Mouse (Mus musculus): Measurements from ENCODE around the gene Olfr576.

Olfr576 gene

GRCm38 (mm10) chr7:102962360-102962759, at the start of gene Olfr576:
Gene Olfr576 (plus strand): TSS chr7:102962660.
- DNase-seq (ENCODE audit: low read depth, low spot score): no peak

GRCm38 (mm10) chr7:102915261-102915660, 47.2 kb upstream of the Olfr576 start:
- DNase-seq (ENCODE audit: low read depth, low spot score): no peak

GRCm38 (mm10) chr7:102916405-102916804, 46.1 kb upstream of the Olfr576 start:
- DNase-seq (ENCODE audit: low read depth, low spot score): no peak

DNA sequence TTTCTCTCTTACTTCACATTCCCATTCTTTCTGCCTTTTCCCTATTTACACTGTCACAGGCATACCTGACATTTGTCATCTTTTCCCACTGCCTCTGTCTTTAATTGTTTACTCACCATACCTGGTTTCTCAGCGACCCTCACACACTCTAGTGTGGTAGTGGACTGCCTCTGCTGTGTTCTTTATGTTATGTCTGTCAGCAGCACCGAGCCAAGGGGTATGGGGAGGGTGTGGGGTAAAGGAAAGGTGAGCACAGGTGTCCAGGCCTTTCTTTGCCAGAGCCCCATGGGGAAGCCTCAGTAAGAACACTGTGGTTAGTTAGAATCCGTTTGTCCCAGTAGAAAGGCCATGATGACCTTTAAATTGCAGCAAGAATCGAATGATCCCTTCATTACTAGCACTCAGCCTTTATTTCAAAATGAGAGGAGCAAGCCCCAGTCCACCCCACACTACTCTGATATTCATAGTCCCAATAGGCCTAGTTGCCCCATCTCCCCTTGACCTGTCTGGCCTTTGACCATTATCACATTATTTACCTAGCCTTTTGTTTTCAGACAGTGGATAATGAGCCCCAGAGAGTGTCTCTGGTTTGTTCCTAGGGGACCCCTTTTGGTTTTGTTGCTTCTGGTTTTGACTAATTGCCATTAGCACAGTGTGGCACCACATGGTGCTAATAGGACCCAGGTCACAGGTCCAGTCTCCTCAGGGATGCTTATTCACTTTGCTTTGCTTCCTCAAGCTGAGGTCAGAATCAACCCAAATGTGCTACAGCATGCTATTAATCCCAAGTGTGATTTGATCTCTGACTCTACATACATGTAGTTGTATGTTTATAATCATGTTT, 45.2 kb upstream of the Olfr576 start, which contains the start of gene Olfr571:
Gene Olfr571, minus strand, starts transcription at position 505 of the 844 bp plus-strand sequence.
- DNase-seq (ENCODE audit: low read depth, low spot score): no peak

- DNase-seq (ENCODE audit: low read depth, low spot score): peak; percentile 62
Measured at GRCm38 (mm10) chr7:102919632-102920031, 42.8 kb upstream of the Olfr576 start.

DNA sequence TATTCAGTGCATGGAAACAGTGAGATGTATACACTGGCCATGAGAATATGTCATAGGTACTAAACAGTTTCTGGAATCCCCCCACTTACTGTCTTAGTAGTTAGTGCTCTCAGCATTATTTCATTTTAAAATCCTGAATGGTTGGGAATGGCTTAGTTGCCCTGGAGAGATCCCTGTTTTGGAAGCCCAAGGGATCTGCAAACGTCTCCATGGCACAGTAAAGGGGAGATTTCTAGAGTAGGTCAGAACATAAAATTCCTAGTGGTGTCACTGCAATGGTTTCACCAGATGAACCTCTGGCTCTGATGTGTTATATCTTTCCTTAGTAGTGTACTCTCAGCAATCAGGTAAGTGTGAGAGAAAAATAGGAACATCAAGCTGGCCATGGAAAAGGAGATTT, 38.4 kb upstream of the Olfr576 start, which contains the start of gene Olfr572:
Gene Olfr572, plus strand, starts transcription at position 301 of the 400 bp plus-strand sequence.
- DNase-seq (ENCODE audit: low read depth, low spot score): no peak

GRCm38 (mm10) chr7:102927105-102927504, 35.4 kb upstream of the Olfr576 start:
- DNase-seq (ENCODE audit: low read depth, low spot score): no peak

GRCm38 (mm10) chr7:102942475-102942874, 20.0 kb upstream of the Olfr576 start, which contains the start of gene Olfr573-ps1:
Gene Olfr573-ps1 (minus strand): TSS chr7:102942575.
- no peak for DNase-seq (ENCODE audit: low read depth, low spot score)

- no peak for DNase-seq (ENCODE audit: low read depth, low spot score)
Measured at GRCm38 (mm10) chr7:102943417-102943816, 19.0 kb upstream of the Olfr576 start.

- no peak for DNase-seq (ENCODE audit: low read depth, low spot score)
Measured at GRCm38 (mm10) chr7:102948167-102948566, 14.3 kb upstream of the Olfr576 start, which contains the start of gene Olfr574. Gene Olfr574 (plus strand): TSS chr7:102948467.

DNA sequence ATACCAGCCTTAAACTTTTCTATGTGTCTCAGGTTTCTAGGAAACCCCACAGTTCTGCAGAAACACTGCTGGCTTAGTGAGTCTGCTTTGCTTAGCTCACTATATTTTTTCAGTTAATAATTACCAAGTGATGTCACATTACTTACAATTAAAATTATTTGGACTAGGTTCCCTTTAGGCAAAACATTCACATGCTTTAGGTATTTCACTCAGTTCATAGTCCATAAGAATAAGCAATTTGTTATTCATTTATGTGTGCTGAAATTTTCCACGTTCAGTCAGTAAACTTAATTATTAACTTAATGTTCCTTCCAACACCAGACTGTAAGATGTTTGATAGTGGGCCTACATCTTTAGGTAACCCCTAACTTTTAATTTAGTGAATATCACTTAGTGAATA, 11.7 kb upstream of the Olfr576 start:
- DNase-seq (ENCODE audit: low read depth, low spot score): no peak

DNA sequence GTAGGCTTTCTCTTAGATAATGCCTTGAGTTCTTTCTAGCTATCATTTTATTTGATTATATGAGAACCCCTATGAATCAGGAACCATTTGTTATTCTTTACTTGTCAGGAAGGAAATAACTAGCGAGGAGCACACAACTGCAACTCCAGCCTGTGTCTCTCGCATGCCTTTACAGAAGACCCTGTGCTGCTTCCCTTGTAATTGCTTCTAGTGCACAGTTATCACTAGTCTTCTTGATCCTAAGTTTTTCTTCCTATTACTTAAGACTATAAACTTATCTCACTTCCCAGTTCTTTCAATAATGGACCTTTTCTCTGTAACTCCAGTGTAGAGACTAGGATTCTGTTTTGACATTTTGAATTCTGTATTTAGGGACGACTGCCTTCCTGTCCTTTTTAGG, 4.3 kb upstream of the Olfr576 start:
- no peak for DNase-seq (ENCODE audit: low read depth, low spot score)

DNA sequence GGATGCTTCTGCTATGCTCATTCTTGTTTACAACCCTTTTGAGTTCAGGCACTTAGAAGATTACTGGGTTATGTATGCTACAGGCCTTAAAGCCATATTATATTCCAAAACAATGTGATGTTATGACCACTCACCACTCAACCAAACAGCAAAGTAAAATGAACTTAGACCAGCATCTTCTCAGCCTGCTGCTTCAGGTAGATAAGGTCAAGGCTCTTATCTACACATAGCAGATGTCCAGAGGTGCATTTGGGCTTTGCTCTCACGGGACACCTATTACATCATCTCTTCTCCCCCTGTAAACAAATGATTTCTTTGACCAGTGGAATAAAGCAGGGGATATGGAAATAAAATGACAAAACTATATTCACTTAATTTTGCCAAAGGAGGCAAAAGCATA, 3.9 kb upstream of the Olfr576 start, which contains the start of gene Olfr575:
Gene Olfr575, minus strand, starts transcription at position 183 of the 400 bp plus-strand sequence.
- no peak for DNase-seq (ENCODE audit: low read depth, low spot score)

DNA sequence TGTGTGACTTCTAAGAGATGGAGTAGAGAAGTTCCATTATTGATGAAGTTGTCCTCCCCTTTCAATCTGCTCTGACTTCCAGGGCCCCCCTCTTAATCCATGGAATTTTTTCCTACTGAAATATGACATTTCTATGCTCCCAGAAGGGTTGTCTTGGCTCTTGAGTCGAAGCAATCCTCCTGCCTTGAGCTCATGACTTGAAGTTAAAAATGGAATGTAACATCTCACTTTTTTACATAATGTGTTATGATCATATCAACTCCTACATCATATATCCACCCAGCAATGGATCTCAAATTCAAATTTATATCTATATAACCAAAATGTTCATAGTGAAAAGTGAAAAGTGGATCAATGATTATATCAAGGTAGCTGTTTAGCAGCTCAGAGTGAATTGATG, 11.9 kb downstream of the Olfr576 start:
- no peak for DNase-seq (ENCODE audit: low read depth, low spot score)

- DNase-seq (ENCODE audit: low read depth, low spot score): no peak
Measured at GRCm38 (mm10) chr7:102975843-102976242, 13.4 kb downstream of the Olfr576 start, which contains the start of gene Olfr577. Gene Olfr577 (minus strand): TSS chr7:102975943.

GRCm38 (mm10) chr7:102989224-102989623, 26.8 kb downstream of the Olfr576 start, which contains the start of gene Olfr578:
Gene Olfr578 (minus strand): TSS chr7:102989324.
- DNase-seq (ENCODE audit: low read depth, low spot score): no peak

All from R1 (cell line).